Mouse (Mus musculus) adrenal gland, postnatal 0 days (tissue): ENCODE results near the gene Gemin8. TPM values are rescaled to one million over a fixed set of nuclear protein-coding genes. Genes with fewer than 3 reads are reported as not detected.

ENCODE experiments used
- polyA plus RNA-seq: library from polyadenylated mRNA; unstranded; fragments of >200 nt; fragmentation: Nextera tagmentation; extraction: Ambion mirVana; gene quantifications from 2 replicates; pipeline ENCODE4 v1.2.1, GENCODE M21; 2015

Gene Gemin8
- 7.9 and 12.1 TPM in 2 replicates for polyA plus RNA-seq

DNA sequence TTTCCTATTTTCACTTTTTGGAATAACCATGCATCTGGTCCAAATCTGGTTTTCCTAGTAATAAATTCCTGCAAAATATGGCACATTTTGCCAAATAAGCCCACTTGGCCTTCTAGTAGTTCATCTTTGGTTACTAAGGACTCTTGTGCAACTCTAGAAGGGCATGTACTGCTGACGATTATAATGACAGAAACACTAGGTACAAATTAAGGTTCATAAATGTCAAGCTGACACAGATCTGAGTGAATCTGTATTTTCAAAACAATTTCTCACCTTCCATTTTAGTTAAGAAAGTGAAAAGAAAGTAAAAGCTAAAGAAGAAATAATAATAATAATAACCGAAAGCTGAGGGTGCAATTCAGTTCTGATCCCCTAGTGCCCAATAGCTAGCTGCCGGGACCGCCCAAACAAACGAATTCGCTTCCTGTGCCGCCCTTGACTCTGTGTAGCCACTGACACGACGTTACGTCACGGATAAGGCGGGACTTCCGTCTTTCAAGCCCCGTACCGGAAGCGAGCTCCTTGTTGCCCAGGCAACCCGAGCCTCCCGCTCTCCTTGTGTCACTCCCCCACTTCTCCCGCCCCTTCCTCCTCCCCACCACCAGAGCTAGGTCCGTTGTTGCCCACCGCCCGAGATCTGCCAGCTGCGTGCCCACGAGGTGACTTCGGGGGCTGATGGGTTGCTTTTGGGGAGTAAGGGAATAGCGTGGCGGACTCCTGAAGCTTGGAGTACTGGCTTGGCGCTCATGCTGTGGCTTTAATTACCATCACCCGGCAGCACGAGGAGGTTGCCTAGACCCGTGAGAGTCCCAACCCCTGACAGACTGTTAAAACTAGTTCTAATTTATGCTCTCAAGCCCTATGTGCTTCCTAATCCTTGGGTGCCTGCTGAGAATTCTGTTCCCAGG is at the start of gene Gemin8:
Gene Gemin8 (plus strand): TSS at position 563 of the 908 bp plus-strand sequence.

DNA sequence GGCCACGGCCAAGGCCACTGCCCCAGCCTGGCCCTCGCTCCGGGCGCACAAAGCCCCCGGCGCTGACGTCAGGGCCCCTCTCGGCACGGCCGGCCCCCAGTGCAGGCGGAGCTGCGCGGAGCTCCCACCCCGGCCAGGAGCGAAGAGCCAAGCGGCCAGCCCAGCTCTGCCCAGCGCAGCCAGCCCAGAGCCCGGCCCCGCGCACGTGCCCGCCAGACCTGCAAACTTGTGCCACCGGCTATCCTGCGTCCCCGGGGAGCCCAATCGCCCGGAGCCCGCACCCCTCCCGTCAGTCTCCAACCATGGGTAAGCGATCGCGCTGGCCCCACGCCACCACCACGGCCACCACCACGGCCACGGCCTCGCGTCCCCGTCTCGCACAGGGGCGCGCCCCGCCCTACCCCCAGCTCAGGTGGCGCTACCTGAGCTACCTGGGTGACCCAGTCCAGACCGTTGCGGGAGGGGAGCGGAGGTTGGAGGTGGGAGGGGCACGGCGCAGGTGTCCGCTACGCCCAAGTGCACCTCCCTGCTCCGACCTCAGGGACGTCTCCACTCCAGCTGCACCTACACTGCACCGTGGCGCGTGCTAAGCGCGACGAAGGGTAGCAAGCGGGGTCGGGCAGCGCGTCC is 68.7 kb downstream of the Gemin8 start, which contains the start of gene Gpm6b:
Gene Gpm6b (plus strand): TSS at position 81 of the 630 bp plus-strand sequence.

Other genes starting within 250 kb of the Gemin8 start
- 18.4 and 26.1 TPM in 2 replicates for gene Gpm6b, start 68.5 kb downstream of the Gemin8 start, polyA plus RNA-seq